Mouse (Mus musculus) bone marrow macrophage, adult 2 months (primary cell): ENCODE measurements around the gene Agtr2. TPM values are rescaled to one million over a fixed set of nuclear protein-coding genes. Genes with fewer than 3 reads are reported as not detected.
"Not testable (repeated sequence)": the region's sequence is repeated elsewhere in the genome, so short reads cannot be mapped to it uniquely, and the experiment has no call there.

Experiments
- H3K27ac ChIP-seq: 2 replicates; pipeline ENCODE4 v1.5.1; 2012; ENCODE audit warnings: low read depth, low read length; ENCODE audit not compliant: insufficient read depth
- H3K4me1 ChIP-seq: 2 replicates; pipeline ENCODE4 v1.6.1; 2012; ENCODE audit warnings: low read length; ENCODE audit not compliant: control insufficient read depth, insufficient read depth
- H3K4me3 ChIP-seq: 2 replicates; pipeline ENCODE4 v1.5.1; 2012; ENCODE audit warnings: mild to moderate bottlenecking, low read length, moderate library complexity; ENCODE audit not compliant: insufficient read depth
- CTCF ChIP-seq: IDR thresholded peaks from 2 replicates; pipeline ENCODE4 v1.5.1; 2012; ENCODE audit warnings: low read depth, mild to moderate bottlenecking, low read length, moderate library complexity
- POLR2A ChIP-seq: IDR thresholded peaks from 2 replicates; pipeline ENCODE4 v1.6.1; 2012; ENCODE audit warnings: mild to moderate bottlenecking, low read depth, low read length, borderline replicate concordance
- polyA plus RNA-seq: library from polyadenylated mRNA; stranded (reverse); fragments of >200 nt; gene quantifications from 2 replicates; pipeline ENCODE4 v1.2.4, GENCODE M21; 2012; ENCODE audit not compliant: missing spikeins, insufficient read depth, insufficient read length

The Agtr2 gene
- polyA plus RNA-seq, result not detected in 2 replicates

- TF ChIP-seq POLR2A (no peak), CTCF (no peak)
- Histone ChIP-seq H3K27ac (no peak within 1 kb of the TSS), H3K4me1 (no peaks in the 10 kb centered on the region), H3K4me3 (no peak within 1 kb of the TSS)
These were observed at the start of gene Agtr2 for GRCm38 (mm10) chrX:21484414-21484813. TSS of gene Agtr2 (plus strand) at chrX:21484544.

- no peaks in the 10 kb centered on the region for H3K4me1 ChIP-seq
- H3K4me3 ChIP-seq, result no peak overlapping the region
- H3K27ac ChIP-seq, result no peak overlapping the region
- TF ChIP-seq CTCF, result no peak
- TF ChIP-seq POLR2A, result no peak
These were observed 31.8 kb upstream of the Agtr2 start for GRCm38 (mm10) chrX:21452519-21452918.

GRCm38 (mm10) chrX:21488111-21488510 is 3.8 kb downstream of the Agtr2 start:
- Histone ChIP-seq H3K27ac (no peak overlapping the region), H3K4me1 (no peaks in the 10 kb centered on the region), H3K4me3 (no peak overlapping the region)
- no peak for TF ChIP-seq CTCF
- no peak for TF ChIP-seq POLR2A

GRCm38 (mm10) chrX:21500242-21500641 is 15.9 kb downstream of the Agtr2 start:
- TF ChIP-seq POLR2A (no peak), CTCF (no peak)
- H3K27ac ChIP-seq, result no peak overlapping the region
- no peak overlapping the region for H3K4me3 ChIP-seq
- H3K4me1 ChIP-seq, result no peaks in the 10 kb centered on the region

- not testable (repeated sequence) for H3K27ac ChIP-seq, H3K4me1 ChIP-seq, H3K4me3 ChIP-seq
These were observed 23.0 kb downstream of the Agtr2 start for GRCm38 (mm10) chrX:21507333-21507732.

- no peak overlapping the region for H3K27ac ChIP-seq
- no peak overlapping the region for H3K4me3 ChIP-seq
- TF ChIP-seq POLR2A (no peak), CTCF (no peak)
These were observed 38.2 kb downstream of the Agtr2 start for GRCm38 (mm10) chrX:21522590-21522989.

More at GRCm38 (mm10) chrX:21522590-21522989, 38.2 kb downstream of the Agtr2 start:
- no peaks in the 10 kb centered on the region for H3K4me1 ChIP-seq

Other genes with a start within 250 kb of the Agtr2 start
- gene Slc6a14, start 230.4 kb downstream of the Agtr2 start, polyA plus RNA-seq, result not detected in 2 replicates